Mouse (Mus musculus) ES-E14 (cell line): ENCODE measurements around the gene Sulf2.

Experiments
- CHD2 ChIP-seq: IDR thresholded peaks from 2 replicates; pipeline ENCODE4 v1.6.1; 2014; ENCODE audit warnings: mild to moderate bottlenecking, low read depth, low read length, inconsistent platforms
- HCFC1 ChIP-seq: IDR thresholded peaks from 2 replicates; pipeline ENCODE4 v1.6.1; 2012; ENCODE audit warnings: low read length, inconsistent platforms, borderline replicate concordance; ENCODE audit not compliant: insufficient read depth
- MAFK ChIP-seq: IDR thresholded peaks from 2 replicates; pipeline ENCODE4 v1.6.1; 2014; ENCODE audit warnings: mild to moderate bottlenecking, low read depth, low read length, inconsistent platforms; ENCODE audit not compliant: insufficient read depth
- ZC3H11A ChIP-seq: IDR thresholded peaks from 2 replicates; pipeline ENCODE4 v1.6.1; 2012; ENCODE audit warnings: low read depth, mild to moderate bottlenecking, inconsistent platforms, low read length, borderline replicate concordance
- ZNF384 ChIP-seq: IDR thresholded peaks from 2 replicates; pipeline ENCODE4 v1.6.1; 2012; ENCODE audit warnings: low read depth, low read length, inconsistent platforms

GRCm38 (mm10) chr2:166079961-166080885 is 75.2 kb downstream of the Sulf2 start:
- TF ChIP-seq MAFK (no peak), ZC3H11A (no peak), ZNF384 (no peak), CHD2 (no peak), HCFC1 (no peak)
